Comparison of ENCODE assay signal across 9 mouse cellular contexts in the genomic region with DNA sequence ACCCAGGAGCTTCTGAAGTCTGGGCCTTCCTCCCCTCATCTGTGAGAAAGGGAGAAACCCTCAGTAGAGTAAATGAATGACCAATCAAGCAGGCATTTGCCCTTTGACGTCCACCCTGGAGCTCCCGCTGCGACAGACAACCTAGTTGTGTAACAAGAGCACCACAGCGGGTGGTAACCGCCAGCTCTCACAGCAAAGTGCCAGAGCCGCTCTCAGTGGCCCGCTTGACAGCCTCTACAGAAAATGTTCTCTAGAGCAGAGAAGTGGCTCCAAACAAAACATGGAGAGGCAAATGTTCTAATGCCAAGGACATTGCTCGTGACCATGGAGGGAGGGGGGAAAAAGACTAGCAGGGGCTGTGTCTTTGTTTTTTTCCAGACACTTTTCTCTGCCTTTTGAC. TPM values are rescaled to one million over a fixed set of nuclear protein-coding genes. Genes with fewer than 3 reads are reported as not detected.
DNase-seq lines count a peak whose midpoint lies in the region; ATAC-seq and TF ChIP-seq lines count a peak whose summit lies in the region.
"Had no signal": no experiment of that assay in that cellular context is flagged by ENCODE, and none has a peak within 500 bp of the region (broad histone marks: within the 10 kb centered on the region; RNA-seq: fewer than 3 reads in every experiment).

No protein-coding gene starts in this region.

- no peak for ATAC-seq in hindbrain, embryonic 14.5 days (ENCODE audit: low FRiP score)
- no peak for ATAC-seq in lung, embryonic 14.5 days (ENCODE audit: insufficient read depth)
- ATAC-seq in monocyte, adult 5-6 weeks (replicated peaks; ENCODE audit: insufficient number of reproducible peaks, low FRiP score, low TSS enrichment, poor library complexity, severe bottlenecking), result no peak

- no peaks in the 10 kb centered on the region for H3K9me3 ChIP-seq in hindbrain, embryonic 10.5 days
- no peaks in the 10 kb centered on the region for H3K9me3 ChIP-seq in hindbrain, embryonic 14.5 days (ENCODE audit: control insufficient read depth, low read length)
- H3K9me3 ChIP-seq in lung, embryonic 14.5 days (ENCODE audit: low read depth, low read length), result no peaks in the 10 kb centered on the region

- no peak overlapping the region for H3K4me2 ChIP-seq in hindbrain, embryonic 14.5 days (replicated peaks)
- no peak overlapping the region for H3K4me2 ChIP-seq in lung, embryonic 14.5 days

- H3K4me3 ChIP-seq in hindbrain, embryonic 10.5 days, result no peak overlapping the region
- no peak overlapping the region for H3K4me3 ChIP-seq in hindbrain, embryonic 14.5 days (replicated peaks; ENCODE audit: low read length)
- H3K4me3 ChIP-seq in lung, embryonic 14.5 days (ENCODE audit: low read depth, low read length), result no peak overlapping the region

- H3K27me3 ChIP-seq in hindbrain, embryonic 10.5 days (ENCODE audit: insufficient read depth, poor library complexity, severe bottlenecking), result no peaks in the 10 kb centered on the region
- no peaks in the 10 kb centered on the region for H3K27me3 ChIP-seq in hindbrain, embryonic 14.5 days (ENCODE audit: control insufficient read depth, insufficient read depth, low read length)
- no peaks in the 10 kb centered on the region for H3K27me3 ChIP-seq in lung, embryonic 14.5 days (ENCODE audit: insufficient read depth, low read length)

- no peak overlapping the region for H3K27ac ChIP-seq in hindbrain, embryonic 10.5 days
- no peak overlapping the region for H3K27ac ChIP-seq in hindbrain, embryonic 14.5 days
- no peak overlapping the region for H3K27ac ChIP-seq in lung, embryonic 14.5 days (ENCODE audit: low read depth)

- 3% methylated on average over 8 of the region's 8 CpGs for WGBS in hindbrain, embryonic 10.5 days
- WGBS in hindbrain, embryonic 14.5 days, result 3% methylated on average over 8 of the region's 8 CpGs
- 5% methylated on average over 8 of the region's 8 CpGs for WGBS in lung, embryonic 14.5 days

- H3K9ac ChIP-seq in hindbrain, embryonic 14.5 days, result no peak overlapping the region
- H3K9ac ChIP-seq in lung, embryonic 14.5 days, result no peak overlapping the region

- H3K4me1 ChIP-seq in hindbrain, embryonic 10.5 days (replicated peaks), result peaks cover 8% of the 10 kb centered on the region; the same call in 1 of the 2 replicates
- H3K4me1 ChIP-seq in hindbrain, embryonic 14.5 days (replicated peaks; ENCODE audit: control insufficient read depth, insufficient read depth, low read length), result no peaks in the 10 kb centered on the region
- no peaks in the 10 kb centered on the region for H3K4me1 ChIP-seq in lung, embryonic 14.5 days (ENCODE audit: insufficient read depth)

- no peak for TF ChIP-seq CTCF in lung, embryonic 14.5 days (IDR thresholded peaks at IDR 0.05; ENCODE audit: low read depth)

- peak; percentile 23 for DNase-seq in hindbrain, embryonic 10.5 days (ENCODE audit: low spot score)
- DNase-seq in hindbrain, embryonic 14.5 days (ENCODE audit: low spot score), result no peak
- peak; percentile 85 for DNase-seq in R1 (ENCODE audit: low read depth, low spot score)
- DNase-seq in embryo, embryonic 9.5 days (ENCODE audit: extremely low spot score), result peak; percentile 25
- peak; percentile 9 for DNase-seq in lung, embryonic 14.5 days
- DNase-seq in urinary bladder, adult 2 months (ENCODE audit: low spot score), result no peak
- no peak for DNase-seq in thymus, postnatal 25 days
- DNase-seq: thymus, postnatal 14 days had no signal

- no peaks in the 10 kb centered on the region for H3K36me3 ChIP-seq in hindbrain, embryonic 10.5 days
- H3K36me3 ChIP-seq in hindbrain, embryonic 14.5 days (replicated peaks; ENCODE audit: control insufficient read depth, insufficient read depth), result no peaks in the 10 kb centered on the region
- H3K36me3 ChIP-seq in lung, embryonic 14.5 days (ENCODE audit: insufficient read depth), result no peaks in the 10 kb centered on the region

RNA-seq across cellular contexts. Expression of a gene that starts 21.3 kb away (rescaled TPM):
- polyA plus RNA-seq in hindbrain, embryonic 10.5 days (2016; fragmentation: Nextera tagmentation; extraction: Ambion mirVana), result 75.1 and 112 TPM in 2 replicates
- 59.1 and 65.9 TPM in 2 replicates for polyA plus RNA-seq in hindbrain, embryonic 14.5 days (2014; fragmentation: Nextera tagmentation; extraction: Ambion mirVana)
- polyA plus RNA-seq in lung, embryonic 14.5 days (2014; fragmentation: Nextera tagmentation; extraction: Ambion mirVana), result 87.1 and 89.6 TPM in 2 replicates
- polyA plus RNA-seq in urinary bladder, adult 2 months (2012; rRNA removed), result 23.1 and 25.2 TPM in 2 replicates
- total RNA-seq in monocyte, adult 5-6 weeks (2017), result 81.0 to 109 TPM (median 83.8 TPM) in 3 replicates

Comparison
In these comparisons a context has a peak if more than half of its experiments do, and no peak if none do; other contexts are left out.
1. DNase-seq: peak in hindbrain, embryonic 10.5 days (single experiment), R1 (single experiment), embryo, embryonic 9.5 days (single experiment) and lung, embryonic 14.5 days (single experiment); none in hindbrain, embryonic 14.5 days (single experiment), urinary bladder, adult 2 months (single experiment) and thymus, postnatal 25 days (single experiment).